Mouse (Mus musculus) limb, embryonic 14.5 days (tissue): ENCODE measurements around the gene Rasa3. TPM values are rescaled to one million over a fixed set of nuclear protein-coding genes. Genes with fewer than 3 reads are reported as not detected.

Experiments used
- ATAC-seq: fragments of 200-750 bp; cut with Nextera tagmentation; 2 replicates; pipeline ENCODE4 v1.8.0; 2017; ENCODE audit warnings: low read depth, moderate number of reproducible peaks, moderate TSS enrichment; ENCODE audit not compliant: low FRiP score
- DNase-seq: peaks from one replicate; pipeline ENCODE4 v3.0.0-alpha.2; 2015; ENCODE audit warnings: low spot score
- H3K27ac ChIP-seq: fragments of 300-500 bp; sonication (generic); replicated peaks from 2 replicates; pipeline ENCODE4 v1.5.1; 2014; ENCODE audit warnings: low read depth, mild to moderate bottlenecking, low read length, moderate library complexity, mixed read lengths
- H3K27me3 ChIP-seq: fragments of 300-500 bp; sonication (generic); 2 replicates; pipeline ENCODE4 v1.6.1; 2014; ENCODE audit warnings: low read length, mixed read lengths; ENCODE audit not compliant: control insufficient read depth, insufficient read depth
- H3K36me3 ChIP-seq: fragments of 300-500 bp; sonication (generic); 2 replicates; pipeline ENCODE4 v1.6.1; 2014; ENCODE audit warnings: mild to moderate bottlenecking, low read length, moderate library complexity, mixed read lengths; ENCODE audit not compliant: control insufficient read depth, insufficient read depth
- H3K4me1 ChIP-seq: fragments of 300-500 bp; sonication (generic); 2 replicates; pipeline ENCODE4 v1.6.1; 2014; ENCODE audit warnings: antibody characterized with exemption, low read length, mixed read lengths; ENCODE audit not compliant: control insufficient read depth, insufficient read depth
- H3K4me2 ChIP-seq: fragments of 300-500 bp; sonication (generic); replicated peaks from 2 replicates; pipeline ENCODE4 v1.6.1; 2014; ENCODE audit warnings: low read depth, mild to moderate bottlenecking, low read length, moderate library complexity; ENCODE audit not compliant: severe bottlenecking
- H3K4me3 ChIP-seq: fragments of 300-500 bp; sonication (generic); replicated peaks from 2 replicates; pipeline ENCODE4 v1.5.1; 2014; ENCODE audit warnings: low read length
- H3K9ac ChIP-seq: fragments of 300-500 bp; sonication (generic); 2 replicates; pipeline ENCODE4 v1.6.1; 2014; ENCODE audit warnings: mild to moderate bottlenecking, low read depth, low read length, moderate library complexity; ENCODE audit not compliant: severe bottlenecking
- H3K9me3 ChIP-seq: fragments of 300-500 bp; sonication (generic); 2 replicates; pipeline ENCODE4 v1.6.1; 2016; ENCODE audit warnings: low read length; ENCODE audit not compliant: control insufficient read depth
- POLR2A ChIP-seq: fragments of 200-500 bp; IDR thresholded peaks from 2 replicates; pipeline ENCODE4 v1.8.0; 2012; ENCODE audit warnings: inconsistent platforms, mild to moderate bottlenecking, moderate library complexity, borderline replicate concordance; ENCODE audit not compliant: insufficient read depth, insufficient read length; ENCODE audit errors: extremely low read depth
- WGBS: fragments of 180-500 bp; shearing (Covaris S2); extraction: QIAGEN DNeasy Blood & Tissue Kit; methylation state at CpG from one replicate; pipeline ENCODE4 v1.1.7; 2014; 5-methylcytosine and 5-hydroxymethylcytosine counted together
- polyA plus RNA-seq, 2 experiments: library from polyadenylated mRNA; depleted of rRNA in 1 of 2; stranded (reverse) in 1 of 2; unstranded in 1 of 2; fragments of >200 nt; fragmentation: Nextera tagmentation in 1 of 2; extraction: Ambion mirVana in 1 of 2; gene quantifications; 2 replicates each; pipeline versions ENCODE4 v1.2.1 to v1.2.3; 2012 to 2014

The Rasa3 gene
- polyA plus RNA-seq, 2 experiments = 30.8 to 31.6 TPM

DNA sequence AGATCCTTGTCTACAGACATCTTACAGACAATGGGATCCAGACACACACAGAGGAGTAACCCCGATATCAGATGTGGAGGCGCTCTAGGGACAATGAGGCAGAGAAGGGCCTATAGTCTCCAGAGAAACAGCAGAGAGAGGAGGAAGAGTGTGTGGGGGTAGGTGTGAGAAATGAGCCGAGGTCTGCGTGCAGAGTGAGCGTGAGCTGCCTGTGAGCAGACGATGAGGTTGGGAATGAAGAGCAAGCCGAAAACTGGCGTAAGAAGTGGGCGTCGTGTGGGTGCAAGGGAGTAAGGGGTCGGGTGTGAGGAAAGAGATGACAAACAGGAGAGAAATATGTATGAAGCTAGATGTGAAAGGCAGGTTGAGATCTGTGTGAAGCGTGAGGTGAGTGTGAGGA lies 65.7 kb downstream of the Rasa3 start:
- no peak for DNase-seq
- peaks cover 10% of the 10 kb centered on the region; the same call in 1 of the 2 replicates for H3K36me3 ChIP-seq
- no peak overlapping the region for H3K4me2 ChIP-seq
- H3K9me3 ChIP-seq = no peaks in the 10 kb centered on the region
- no peak overlapping the region for H3K27ac ChIP-seq
- peaks cover 3% of the 10 kb centered on the region; the same call in 1 of the 2 replicates for H3K4me1 ChIP-seq
- 91% methylated on average over 12 of the region's 12 CpGs for WGBS
- TF ChIP-seq POLR2A = no peak
- no peak overlapping the region for H3K4me3 ChIP-seq
- no peaks in the 10 kb centered on the region for H3K27me3 ChIP-seq
- no peak overlapping the region for H3K9ac ChIP-seq
- no peak for ATAC-seq

GRCm38 (mm10) chr8:13609971-13610370 lies 67.4 kb downstream of the Rasa3 start:
- Histone ChIP-seq H3K4me3 (no peak overlapping the region), H3K27ac (no peak overlapping the region), H3K36me3 (peaks cover 14% of the 10 kb centered on the region; the same call in 1 of the 2 replicates), H3K9me3 (no peaks in the 10 kb centered on the region), H3K4me2 (no peak overlapping the region), H3K4me1 (0 out of 2 replicates have a peak, but pooled peaks cover under 1% of the 10 kb centered on the region), H3K27me3 (no peaks in the 10 kb centered on the region), H3K9ac (no peak overlapping the region)
- WGBS = 85% methylated on average over 5 of the region's 5 CpGs
- no peak for DNase-seq
- no peak for TF ChIP-seq POLR2A
- no peak for ATAC-seq

- DNase-seq (no peak), ATAC-seq (no peak)
- Histone ChIP-seq H3K4me2 (no peak overlapping the region), H3K27ac (no peak overlapping the region), H3K4me1 (no peaks in the 10 kb centered on the region), H3K9me3 (no peaks in the 10 kb centered on the region), H3K36me3 (peaks cover 14% of the 10 kb centered on the region; the same call in 1 of the 2 replicates), H3K4me3 (no peak overlapping the region), H3K9ac (no peak overlapping the region), H3K27me3 (no peaks in the 10 kb centered on the region)
- 84% methylated on average over 6 of the region's 6 CpGs for WGBS
- no peak for TF ChIP-seq POLR2A
These were observed 68.5 kb downstream of the Rasa3 start for GRCm38 (mm10) chr8:13608946-13609345.

DNA sequence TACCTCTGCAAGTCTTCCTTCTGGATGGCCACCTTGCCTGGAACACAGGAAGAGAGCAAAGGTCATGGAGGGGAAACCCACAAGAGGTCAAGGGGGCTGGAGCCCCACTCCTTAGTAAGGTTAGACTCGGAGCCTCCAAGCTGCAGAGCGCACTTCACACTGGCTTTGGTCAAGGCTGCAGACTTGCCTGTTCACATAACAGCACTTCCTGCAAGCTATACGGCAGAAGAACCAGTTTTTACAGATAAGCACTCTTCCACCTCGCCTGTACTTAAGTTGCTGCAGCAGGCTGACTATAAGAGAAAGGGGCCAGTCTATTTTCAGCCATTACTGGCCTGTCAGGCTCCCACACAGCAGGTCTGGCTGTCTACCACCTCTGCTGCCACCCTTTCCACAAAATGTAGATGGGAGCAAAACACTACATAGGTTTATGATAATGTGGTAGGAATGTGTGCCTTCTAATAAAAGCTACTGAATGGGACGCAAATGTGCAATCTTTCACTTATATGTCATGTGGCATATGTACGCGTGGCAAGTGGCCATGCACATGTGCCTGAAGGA lies 71.4 kb downstream of the Rasa3 start:
- Histone ChIP-seq H3K9me3 (no peaks in the 10 kb centered on the region), H3K27ac (no peak overlapping the region), H3K27me3 (no peaks in the 10 kb centered on the region), H3K9ac (no peak overlapping the region), H3K4me2 (no peak overlapping the region), H3K4me3 (no peak overlapping the region), H3K4me1 (no peaks in the 10 kb centered on the region), H3K36me3 (0 out of 2 replicates have a peak, but pooled peaks cover 9% of the 10 kb centered on the region)
- ATAC-seq (no peak), DNase-seq (no peak)
- TF ChIP-seq POLR2A = no peak
- WGBS = 79% methylated on average over 7 of the region's 7 CpGs

DNA sequence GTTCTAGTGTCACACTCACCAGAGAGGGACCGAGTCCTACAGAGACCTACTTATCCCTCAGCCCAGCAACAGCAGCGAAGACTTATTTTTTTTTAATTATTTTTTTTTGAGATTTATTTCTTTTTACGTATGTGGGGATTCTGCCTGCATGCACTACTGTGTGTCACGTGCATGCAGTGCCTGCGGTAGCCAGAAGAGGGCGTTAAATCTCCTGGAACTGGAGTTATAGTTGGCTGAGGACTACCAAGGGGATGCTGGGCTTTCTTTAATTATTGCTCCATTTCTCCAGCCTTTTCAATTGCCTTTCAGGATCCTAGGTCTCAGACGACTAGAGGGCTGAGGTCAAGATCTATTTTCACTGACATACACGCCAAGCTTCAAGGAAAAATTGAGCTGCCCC lies 74.8 kb downstream of the Rasa3 start:
- H3K9ac ChIP-seq = no peak overlapping the region
- H3K4me3 ChIP-seq = no peak overlapping the region
- no peak for ATAC-seq
- H3K36me3 ChIP-seq = 0 out of 2 replicates have a peak, but pooled peaks cover 9% of the 10 kb centered on the region
- H3K27me3 ChIP-seq = no peaks in the 10 kb centered on the region
- no peak for DNase-seq
- H3K4me2 ChIP-seq = no peak overlapping the region
- H3K27ac ChIP-seq = no peak overlapping the region
- no peak for TF ChIP-seq POLR2A
- WGBS = 58% methylated on average over 8 of the region's 8 CpGs
- no peaks in the 10 kb centered on the region for H3K9me3 ChIP-seq
- H3K4me1 ChIP-seq = no peaks in the 10 kb centered on the region
